Comparison of ENCODE assay signal across 19 mouse cellular contexts in the genomic region with DNA sequence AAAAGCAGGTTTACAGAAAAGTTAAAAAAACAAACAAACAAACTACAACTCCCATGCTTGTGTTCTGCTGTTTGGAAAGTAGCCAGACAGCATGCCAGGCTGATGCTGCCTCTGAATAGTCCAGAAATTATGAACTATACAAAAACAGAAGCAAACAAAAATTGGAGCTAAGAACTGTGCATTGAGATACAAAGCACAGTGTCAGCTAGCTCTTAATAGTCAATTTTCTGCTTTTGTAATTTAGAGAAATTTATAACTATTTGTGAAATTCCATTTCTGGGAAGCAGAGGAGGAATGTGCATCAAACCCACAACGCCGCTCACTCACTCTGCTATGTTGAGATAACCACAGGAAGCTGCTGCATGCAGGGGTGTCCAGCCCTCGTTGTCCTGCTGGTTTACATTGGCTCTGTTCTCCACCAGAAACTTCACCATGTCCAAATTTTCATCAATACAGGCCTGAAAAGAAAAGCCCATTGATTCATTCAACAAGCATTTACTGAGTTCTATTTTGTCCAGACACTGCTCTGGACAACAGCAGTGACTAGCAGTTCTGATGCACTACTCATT. TPM values are rescaled to one million over a fixed set of nuclear protein-coding genes. Genes with fewer than 3 reads are reported as not detected.
DNase-seq lines count a peak whose midpoint lies in the region; ATAC-seq and TF ChIP-seq lines count a peak whose summit lies in the region.
"Had no signal": no experiment of that assay in that cellular context is flagged by ENCODE, and none has a peak within 500 bp of the region (broad histone marks: within the 10 kb centered on the region; RNA-seq: fewer than 3 reads in every experiment).

No protein-coding gene starts in this region.

- no peak for DNase-seq in heart, postnatal 14 days
- peak; percentile 44 for DNase-seq in kidney, postnatal 0 days (ENCODE audit: low spot score)
- DNase-seq in kidney, adult 11 months, result no peak
- DNase-seq in left cerebral cortex, postnatal 36 days (ENCODE audit: low spot score in 2 of 2), result no peak
- no peak for DNase-seq in MN1 (ENCODE audit: low spot score)
- DNase-seq: adrenal gland, postnatal 25 days; cerebellum, postnatal 10 days; embryo, embryonic 11 days; forebrain, postnatal 0 days; gastrocnemius, postnatal 25 days; right cerebral cortex, postnatal 4 days had no signal

- H3K9ac ChIP-seq in heart, embryonic 11.5 days (ENCODE audit: low read depth, low read length), result no peak overlapping the region
- no peak overlapping the region for H3K9ac ChIP-seq in kidney, postnatal 0 days (ENCODE audit: low read depth, low read length)
- H3K9ac ChIP-seq: forebrain, postnatal 0 days; intestine, embryonic 15.5 days; limb, embryonic 15.5 days; lung, embryonic 15.5 days; neural tube, embryonic 12.5 days had no signal

- H3K4me3 ChIP-seq in heart, embryonic 11.5 days (ENCODE audit: low read depth, low read length), result no peak overlapping the region
- no peak overlapping the region for H3K4me3 ChIP-seq in kidney, postnatal 0 days (replicated peaks; ENCODE audit: low read depth, low read length)
- H3K4me3 ChIP-seq in megakaryocyte, embryonic 14.5 days (replicated peaks), result peak overlapping the region; percentile 79
- H3K4me3 ChIP-seq: erythroblast, embryonic 14.5 days; intestine, embryonic 15.5 days; limb, embryonic 15.5 days; lung, embryonic 15.5 days; neural tube, embryonic 12.5 days had no signal

- intact Hi-C loops in heart, postnatal 14 days (cut with DNase I), result no loop called here
- intact Hi-C loops in left cerebral cortex, postnatal 36 days (cut with DNase I), result no loop called here

- peak overlapping the region; percentile 25; the same call in 1 of the 2 replicates for H3K27ac ChIP-seq in heart, embryonic 11.5 days (ENCODE audit: low read depth, low read length)
- no peak overlapping the region for H3K27ac ChIP-seq in kidney, postnatal 0 days
- H3K27ac ChIP-seq: intestine, embryonic 15.5 days; limb, embryonic 15.5 days; lung, embryonic 15.5 days; neural tube, embryonic 12.5 days had no signal

- H3K27me3 ChIP-seq in heart, embryonic 11.5 days (ENCODE audit: control insufficient read depth, insufficient read depth, low read length), result no peaks in the 10 kb centered on the region
- H3K27me3 ChIP-seq in kidney, postnatal 0 days (ENCODE audit: insufficient read depth, low read length), result no peaks in the 10 kb centered on the region
- H3K27me3 ChIP-seq in megakaryocyte, embryonic 14.5 days (replicated peaks), result no peaks in the 10 kb centered on the region
- H3K27me3 ChIP-seq: intestine, embryonic 15.5 days; limb, embryonic 15.5 days; lung, embryonic 15.5 days; neural tube, embryonic 12.5 days had no signal

- no peak overlapping the region for H3K4me2 ChIP-seq in heart, embryonic 11.5 days
- H3K4me2 ChIP-seq in kidney, postnatal 0 days (ENCODE audit: low read length), result no peak overlapping the region
- H3K4me2 ChIP-seq: intestine, embryonic 15.5 days; limb, embryonic 15.5 days; lung, embryonic 15.5 days; neural tube, embryonic 12.5 days had no signal

- no peaks in the 10 kb centered on the region for H3K36me3 ChIP-seq in heart, embryonic 11.5 days (ENCODE audit: control insufficient read depth, insufficient read depth, low read length)
- no peaks in the 10 kb centered on the region for H3K36me3 ChIP-seq in kidney, postnatal 0 days (ENCODE audit: insufficient read depth, low read length)
- peaks cover 28% of the 10 kb centered on the region for H3K36me3 ChIP-seq in megakaryocyte, embryonic 14.5 days (replicated peaks; ENCODE audit: low read length)
- H3K36me3 ChIP-seq: intestine, embryonic 15.5 days; limb, embryonic 15.5 days; lung, embryonic 15.5 days; neural tube, embryonic 12.5 days had no signal

- TF ChIP-seq CTCF in kidney, postnatal 0 days (IDR thresholded peaks at IDR 0.05; ENCODE audit: low read depth), result no peak

- WGBS in heart, embryonic 11.5 days (ENCODE audit: insufficient replicate concordance), result 27% methylated on average over 3 of the region's 3 CpGs
- 65% methylated on average over 3 of the region's 3 CpGs for WGBS in kidney, postnatal 0 days

- ATAC-seq in heart, embryonic 11.5 days (replicated peaks; ENCODE audit: insufficient number of reproducible peaks, low FRiP score, low TSS enrichment), result no peak
- ATAC-seq in kidney, postnatal 0 days (replicated peaks; ENCODE audit: low FRiP score, low read depth), result no peak
- ATAC-seq in megakaryocyte, adult 5-6 weeks (ENCODE audit: poor library complexity, severe bottlenecking), result no peak
- ATAC-seq: forebrain, postnatal 0 days; intestine, embryonic 15.5 days had no signal

- H3K9me3 ChIP-seq in heart, embryonic 11.5 days (replicated peaks; ENCODE audit: control insufficient read depth, low read length), result no peaks in the 10 kb centered on the region
- no peaks in the 10 kb centered on the region for H3K9me3 ChIP-seq in kidney, postnatal 0 days (replicated peaks; ENCODE audit: low read length)
- no peaks in the 10 kb centered on the region for H3K9me3 ChIP-seq in megakaryocyte, embryonic 14.5 days
- H3K9me3 ChIP-seq: intestine, embryonic 15.5 days; limb, embryonic 15.5 days; lung, embryonic 15.5 days; neural tube, embryonic 12.5 days had no signal

- H3K4me1 ChIP-seq in heart, embryonic 11.5 days (ENCODE audit: control insufficient read depth, insufficient read depth, low read length), result peaks cover 11% of the 10 kb centered on the region
- no peaks in the 10 kb centered on the region for H3K4me1 ChIP-seq in kidney, postnatal 0 days (replicated peaks; ENCODE audit: insufficient read depth, low read length)
- peaks cover 59% of the 10 kb centered on the region for H3K4me1 ChIP-seq in megakaryocyte, embryonic 14.5 days
- H3K4me1 ChIP-seq: intestine, embryonic 15.5 days; limb, embryonic 15.5 days; lung, embryonic 15.5 days; neural tube, embryonic 12.5 days had no signal

RNA-seq across cellular contexts. Expression of a gene that starts 53.6 kb away (rescaled TPM):
- polyA plus RNA-seq in heart, embryonic 11.5 days (2014; fragmentation: Nextera tagmentation; extraction: Ambion mirVana), result 23.2 and 26.7 TPM in 2 replicates
- total RNA-seq in heart, postnatal 14 days (2021), result 100 to 1,000 TPM; 140 to 142 TPM
- polyA plus RNA-seq in kidney, postnatal 0 days (2015; fragmentation: Nextera tagmentation; extraction: Ambion mirVana), result 3.2 and 3.4 TPM in 2 replicates
- polyA plus RNA-seq in megakaryocyte, embryonic 14.5 days (2012; ENCODE audit: insufficient read depth, low replicate concordance), result 0.60 TPM in 1 of 2 replicates, not detected in the other
- 3.7 and 5.0 TPM in 2 replicates for total RNA-seq in megakaryocyte, adult 5-6 weeks (2015)
- total RNA-seq in megakaryocyte, adult 5-6 weeks (2017), result 4.4 and 4.6 TPM in 2 replicates
- total RNA-seq in left cerebral cortex, postnatal 36 days (2021), result 10 to 100 TPM; 75.6 to 88.7 TPM

Comparison
In these comparisons a context has a peak if more than half of its experiments do, and no peak if none do; other contexts are left out.
1. RNA of a gene that starts 53.6 kb away (total RNA-seq): 140 to 142 TPM in heart, postnatal 14 days and 75.6 to 88.7 TPM in left cerebral cortex, postnatal 36 days; 3.7 to 5.0 TPM in megakaryocyte, adult 5-6 weeks; every median in the first group is over 10 times any median in the second.